Mouse (Mus musculus): ENCODE results near the gene 4930469K13Rik. TPM values are rescaled to one million over a fixed set of nuclear protein-coding genes. Genes with fewer than 3 reads are reported as not detected.

Gene 4930469K13Rik
- polyA plus RNA-seq, 1 experiment = not detected

DNA sequence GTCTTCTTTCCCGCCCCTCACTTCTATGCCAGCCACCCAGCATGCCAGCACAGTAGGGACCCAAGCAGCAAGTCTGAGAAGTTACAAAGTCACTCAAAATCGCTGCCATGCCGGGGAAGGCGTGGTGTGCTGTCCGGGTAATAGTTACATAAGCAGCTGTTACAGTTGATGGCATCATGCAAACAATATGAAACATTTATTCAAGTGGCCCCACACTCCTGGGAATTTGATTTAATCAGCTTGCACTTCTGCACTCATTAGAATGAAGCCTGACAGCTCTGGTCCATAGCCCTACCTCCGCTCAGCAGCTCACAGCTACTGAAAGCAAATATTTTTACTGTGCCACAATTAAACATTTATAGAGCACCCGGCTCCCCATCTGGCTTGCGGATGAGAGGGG is 172.6 kb downstream of the 4930469K13Rik start:
- WGBS = 69% methylated on average over 8 of the region's 8 CpGs
- TF ChIP-seq CTCF (IDR thresholded peaks at IDR 0.05; ENCODE audit: insufficient read depth, low read depth, low read length) (no peak), POLR2A (IDR thresholded peaks at IDR 0.05; ENCODE audit: insufficient read depth, low read depth, low read length) (no peak)
- Histone ChIP-seq H3K4me3 (ENCODE audit: insufficient read depth, low read depth, low read length) (no peak overlapping the region), H3K4me1 (ENCODE audit: control insufficient read depth, insufficient read depth, low read length) (peaks cover 12% of the 10 kb centered on the region; the same call in 1 of the 2 replicates), H3K27ac (ENCODE audit: insufficient read depth, low read depth, low read length) (no peak overlapping the region)

Other genes starting within 250 kb of the 4930469K13Rik start
- gene Kcnmb1, start 135.5 kb downstream of the 4930469K13Rik start, polyA plus RNA-seq (2012; ENCODE audit: insufficient read depth, insufficient read length, low replicate concordance, missing spikeins) = not detected in 2 replicates
- not detected in 2 replicates for gene Kcnip1, start 105.4 kb downstream of the 4930469K13Rik start, polyA plus RNA-seq (2012; ENCODE audit: insufficient read depth, insufficient read length, low replicate concordance, missing spikeins)
- not detected in 2 replicates for gene Lcp2, start 51.6 kb downstream of the 4930469K13Rik start, polyA plus RNA-seq (2012; ENCODE audit: insufficient read depth, insufficient read length, low replicate concordance, missing spikeins)
- not detected in 2 replicates for gene Foxi1, start 109.5 kb upstream of the 4930469K13Rik start, polyA plus RNA-seq (2012; ENCODE audit: insufficient read depth, insufficient read length, low replicate concordance, missing spikeins)
- gene Fam196b, start 216.3 kb upstream of the 4930469K13Rik start, polyA plus RNA-seq (2012; ENCODE audit: insufficient read depth, insufficient read length, low replicate concordance, missing spikeins) = not detected in 2 replicates

Data from olfactory bulb, adult 2 months (tissue).